8 mouse cellular contexts compared by ENCODE assay signal in the genomic region with DNA sequence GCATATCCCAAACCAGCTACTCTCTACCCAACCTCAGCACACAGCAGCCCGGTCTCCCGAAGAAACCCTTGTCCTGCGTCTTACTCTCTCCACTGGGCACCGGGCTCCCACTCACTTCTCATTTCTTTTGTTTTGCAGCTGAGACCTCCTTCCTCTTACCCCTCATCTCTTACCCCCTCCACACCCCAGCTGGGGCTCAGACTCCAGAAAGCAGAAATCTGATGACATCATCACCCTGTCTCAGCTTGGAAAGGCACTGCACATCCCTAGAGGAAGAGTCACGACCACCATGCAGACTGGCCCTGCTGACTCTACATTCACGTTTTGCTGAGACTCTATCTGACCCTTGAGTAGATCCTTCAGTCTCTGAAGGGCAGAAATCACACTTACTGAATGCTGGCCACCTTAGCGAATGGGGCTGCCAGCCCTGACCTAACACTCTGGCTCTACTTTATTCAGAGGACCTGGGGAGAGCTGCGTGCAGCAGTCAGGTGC. TPM values are rescaled to one million over a fixed set of nuclear protein-coding genes. Genes with fewer than 3 reads are reported as not detected.
A peak's percentile ranks its signal among the peaks of the same experiment; 100 is the strongest.
DNase-seq lines count a peak whose midpoint lies in the region; ATAC-seq lines count a peak whose summit lies in the region.

No protein-coding gene starts in this region.

- peak overlapping the region; percentile 81 for H3K9ac ChIP-seq in kidney, embryonic 16.5 days (replicated peaks; ENCODE audit: low read length)
- peak overlapping the region; percentile 73 for H3K9ac ChIP-seq in hindbrain, embryonic 11.5 days (ENCODE audit: low read depth, low read length)

- peaks cover 42% of the 10 kb centered on the region for H3K4me1 ChIP-seq in kidney, embryonic 16.5 days (ENCODE audit: insufficient read depth, low read length)
- H3K4me1 ChIP-seq in hindbrain, embryonic 11.5 days (replicated peaks; ENCODE audit: control insufficient read depth, insufficient read depth, low read length), result peaks cover 4% of the 10 kb centered on the region; the same call in 1 of the 2 replicates

- peaks cover 6% of the 10 kb centered on the region; the same call in 1 of the 2 replicates for H3K9me3 ChIP-seq in kidney, embryonic 16.5 days (ENCODE audit: low read length)
- H3K9me3 ChIP-seq in hindbrain, embryonic 11.5 days (ENCODE audit: control insufficient read depth, low read length), result no peaks in the 10 kb centered on the region

- H3K27ac ChIP-seq in kidney, embryonic 16.5 days (ENCODE audit: low read length), result peak overlapping the region; percentile 96
- H3K27ac ChIP-seq in hindbrain, embryonic 11.5 days (ENCODE audit: low read depth, low read length), result peak overlapping the region; percentile 82

- no peaks in the 10 kb centered on the region for H3K27me3 ChIP-seq in kidney, embryonic 16.5 days (ENCODE audit: insufficient read depth, low read length)
- no peaks in the 10 kb centered on the region for H3K27me3 ChIP-seq in hindbrain, embryonic 11.5 days (ENCODE audit: control insufficient read depth, insufficient read depth, low read length)

- DNase-seq in kidney, adult 18-20 months, result no peak
- peak; percentile 62 for DNase-seq in hindbrain, embryonic 11.5 days (ENCODE audit: low spot score)
- no peak for DNase-seq in right cerebral cortex, postnatal 14 days
- DNase-seq in natural killer cell, adult 2 months (ENCODE audit: low spot score in 2 of 2), result no peak
- no peak for DNase-seq in cerebellum, adult 9-11 months

- peaks cover 39% of the 10 kb centered on the region for H3K36me3 ChIP-seq in kidney, embryonic 16.5 days (ENCODE audit: insufficient read depth, low read length)
- H3K36me3 ChIP-seq in hindbrain, embryonic 11.5 days (ENCODE audit: control insufficient read depth, insufficient read depth, low read length), result 0 out of 2 replicates have a peak, but pooled peaks cover 10% of the 10 kb centered on the region

- peak; percentile 21 for ATAC-seq in kidney, embryonic 16.5 days (ENCODE audit: low FRiP score, low TSS enrichment)
- ATAC-seq in activated CD4-positive, CD25-positive, alpha-beta regulatory T cell, adult 4 months, result peak; percentile 25
- ATAC-seq in hindbrain, embryonic 11.5 days (ENCODE audit: low FRiP score), result peak; percentile 55
- ATAC-seq in megakaryocyte progenitor cell, adult 5-6 weeks (replicated peaks; ENCODE audit: poor library complexity), result peak; percentile 43

- peak overlapping the region; percentile 74 for H3K4me2 ChIP-seq in kidney, embryonic 16.5 days (replicated peaks; ENCODE audit: low read depth, low read length)
- H3K4me2 ChIP-seq in hindbrain, embryonic 11.5 days (replicated peaks; ENCODE audit: low read depth, low read length), result peak overlapping the region; percentile 78

- WGBS in kidney, embryonic 16.5 days, result 42% methylated on average over 8 of the region's 8 CpGs
- 42% methylated on average over 8 of the region's 8 CpGs for WGBS in hindbrain, embryonic 11.5 days

- peak overlapping the region; percentile 69 for H3K4me3 ChIP-seq in kidney, embryonic 16.5 days (ENCODE audit: low read length)
- H3K4me3 ChIP-seq in hindbrain, embryonic 11.5 days (ENCODE audit: low read depth, low read length), result peak overlapping the region; percentile 52

RNA-seq across cellular contexts. Expression of a gene that starts 0.9 kb away (rescaled TPM):
- polyA plus RNA-seq in kidney, embryonic 16.5 days (2015; fragmentation: Nextera tagmentation; extraction: Ambion mirVana), result 4.9 and 6.3 TPM in 2 replicates
- polyA plus RNA-seq in activated CD4-positive, CD25-positive, alpha-beta regulatory T cell, adult 4 months (2017; shearing (Covaris generic)), result 10 to 100 TPM; 10.7 to 11.9 TPM
- polyA plus RNA-seq in hindbrain, embryonic 11.5 days (2014; fragmentation: Nextera tagmentation; extraction: Ambion mirVana), result 1.4 and 2.5 TPM in 2 replicates
- total RNA-seq in megakaryocyte progenitor cell, adult 5-6 weeks (2015), result 13.8 and 16.2 TPM in 2 replicates
- 6.2 and 7.7 TPM in 2 replicates for total RNA-seq in megakaryocyte progenitor cell, adult 5-6 weeks (2017)

RNA-seq across cellular contexts. Expression of a gene that starts 3.0 kb away (rescaled TPM):
- polyA plus RNA-seq in kidney, embryonic 16.5 days (2015; fragmentation: Nextera tagmentation; extraction: Ambion mirVana), result 23.9 and 31.2 TPM in 2 replicates
- not detected for polyA plus RNA-seq in activated CD4-positive, CD25-positive, alpha-beta regulatory T cell, adult 4 months (2017; shearing (Covaris generic))
- 3.0 TPM in 2 replicates for polyA plus RNA-seq in hindbrain, embryonic 11.5 days (2014; fragmentation: Nextera tagmentation; extraction: Ambion mirVana)
- total RNA-seq in megakaryocyte progenitor cell, adult 5-6 weeks (2015), result 0.59 and 1.9 TPM in 2 replicates
- 1.0 and 1.3 TPM in 2 replicates for total RNA-seq in megakaryocyte progenitor cell, adult 5-6 weeks (2017)

RNA-seq across cellular contexts. Expression of a gene that starts 8.6 kb away (rescaled TPM):
- polyA plus RNA-seq in kidney, embryonic 16.5 days (2015; fragmentation: Nextera tagmentation; extraction: Ambion mirVana), result 119 and 120 TPM in 2 replicates
- polyA plus RNA-seq in activated CD4-positive, CD25-positive, alpha-beta regulatory T cell, adult 4 months (2017; shearing (Covaris generic)), result 10 to 100 TPM; 17.9 to 25.8 TPM
- 93.2 and 100 TPM in 2 replicates for polyA plus RNA-seq in hindbrain, embryonic 11.5 days (2014; fragmentation: Nextera tagmentation; extraction: Ambion mirVana)
- 38.2 and 47.0 TPM in 2 replicates for total RNA-seq in megakaryocyte progenitor cell, adult 5-6 weeks (2015)
- 24.0 and 24.9 TPM in 2 replicates for total RNA-seq in megakaryocyte progenitor cell, adult 5-6 weeks (2017)

RNA-seq across cellular contexts. Expression of a gene that starts 37.9 kb away (rescaled TPM):
- polyA plus RNA-seq in kidney, embryonic 16.5 days (2015; fragmentation: Nextera tagmentation; extraction: Ambion mirVana), result 38.7 and 45.6 TPM in 2 replicates
- 1 to 10 TPM; 2.1 to 3.4 TPM for polyA plus RNA-seq in activated CD4-positive, CD25-positive, alpha-beta regulatory T cell, adult 4 months (2017; shearing (Covaris generic))
- 28.4 and 32.1 TPM in 2 replicates for polyA plus RNA-seq in hindbrain, embryonic 11.5 days (2014; fragmentation: Nextera tagmentation; extraction: Ambion mirVana)
- 9.6 and 10.0 TPM in 2 replicates for total RNA-seq in megakaryocyte progenitor cell, adult 5-6 weeks (2015)
- total RNA-seq in megakaryocyte progenitor cell, adult 5-6 weeks (2017), result 14.2 and 23.8 TPM in 2 replicates

RNA-seq across cellular contexts. Expression of a gene that starts 43.2 kb away (rescaled TPM):
- polyA plus RNA-seq in kidney, embryonic 16.5 days (2015; fragmentation: Nextera tagmentation; extraction: Ambion mirVana), result 99.4 and 123 TPM in 2 replicates
- polyA plus RNA-seq in activated CD4-positive, CD25-positive, alpha-beta regulatory T cell, adult 4 months (2017; shearing (Covaris generic)), result 100 to 1,000 TPM in 1 of 2 experiments, 10 to 100 TPM in 1; 85.4 to 142 TPM
- 85.4 and 88.6 TPM in 2 replicates for polyA plus RNA-seq in hindbrain, embryonic 11.5 days (2014; fragmentation: Nextera tagmentation; extraction: Ambion mirVana)
- 42.4 and 56.5 TPM in 2 replicates for total RNA-seq in megakaryocyte progenitor cell, adult 5-6 weeks (2015)
- 15.6 and 22.8 TPM in 2 replicates for total RNA-seq in megakaryocyte progenitor cell, adult 5-6 weeks (2017)
